Mouse (Mus musculus) stomach, embryonic 15.5 days (tissue): ENCODE measurements around the gene Ctsh. TPM values are rescaled to one million over a fixed set of nuclear protein-coding genes. Genes with fewer than 3 reads are reported as not detected.
A peak's percentile ranks its signal among the peaks of the same experiment; 100 is the strongest.
"Not testable (repeated sequence)": the region's sequence is repeated elsewhere in the genome, so short reads cannot be mapped to it uniquely, and the experiment has no call there.

Experiments
- ATAC-seq: fragments of 200-750 bp; cut with Nextera tagmentation; 2 replicates; pipeline ENCODE4 v1.8.0; 2017; ENCODE audit warnings: low read depth, moderate number of reproducible peaks, moderate TSS enrichment; ENCODE audit not compliant: insufficient read depth, low FRiP score
- H3K27ac ChIP-seq: fragments of 300-500 bp; sonication (generic); 2 replicates; pipeline ENCODE4 v1.5.1; 2015; ENCODE audit warnings: mild to moderate bottlenecking, inconsistent platforms
- H3K27me3 ChIP-seq: fragments of 300-500 bp; sonication (generic); replicated peaks from 2 replicates; pipeline ENCODE4 v1.6.1; 2015; ENCODE audit warnings: inconsistent platforms
- H3K36me3 ChIP-seq: fragments of 300-500 bp; sonication (generic); 2 replicates; pipeline ENCODE4 v1.6.1; 2015; ENCODE audit warnings: inconsistent platforms
- H3K4me1 ChIP-seq: fragments of 300-500 bp; sonication (generic); 2 replicates; pipeline ENCODE4 v1.6.1; 2015; ENCODE audit warnings: inconsistent platforms
- H3K4me2 ChIP-seq: fragments of 300-500 bp; sonication (generic); 2 replicates; pipeline ENCODE4 v1.6.1; 2015; ENCODE audit warnings: mild to moderate bottlenecking, inconsistent platforms
- H3K4me3 ChIP-seq: fragments of 300-500 bp; sonication (generic); replicated peaks from 2 replicates; pipeline ENCODE4 v1.5.1; 2015; ENCODE audit warnings: inconsistent platforms
- H3K9ac ChIP-seq: fragments of 300-500 bp; sonication (generic); 2 replicates; pipeline ENCODE4 v1.6.1; 2015; ENCODE audit warnings: inconsistent platforms
- H3K9me3 ChIP-seq: fragments of 300-500 bp; sonication (generic); 2 replicates; pipeline ENCODE4 v1.6.1; 2016; ENCODE audit warnings: inconsistent platforms
- WGBS: fragments of 180-500 bp; shearing (Covaris S2); methylation state at CpG from one replicate; pipeline ENCODE4 v1.1.7; 2015; 5-methylcytosine and 5-hydroxymethylcytosine counted together
- polyA plus RNA-seq: library from polyadenylated mRNA; unstranded; fragments of >200 nt; fragmentation: Nextera tagmentation; extraction: Ambion mirVana; gene quantifications from 2 replicates; pipeline ENCODE4 v1.2.1, GENCODE M21; 2015

Ctsh gene
- polyA plus RNA-seq, 1 experiment from 2014 or later = 72.0 TPM

- ATAC-seq = no peak
Observed at GRCm38 (mm10) chr9:90060574-90060875, 6.6 kb downstream of the Ctsh start.

GRCm38 (mm10) chr9:90060932-90061331 lies 7.0 kb downstream of the Ctsh start:
- not testable (repeated sequence) for H3K9me3 ChIP-seq, ATAC-seq, H3K4me1 ChIP-seq, H3K36me3 ChIP-seq, H3K27ac ChIP-seq, H3K27me3 ChIP-seq, H3K9ac ChIP-seq, H3K4me2 ChIP-seq, H3K4me3 ChIP-seq
- WGBS = 86% methylated on average over 5 of the region's 5 CpGs

More at GRCm38 (mm10) chr9:90060574-90060875, 6.6 kb downstream of the Ctsh start:
- H3K4me2 ChIP-seq = no peak overlapping the region
- no peak overlapping the region for H3K9ac ChIP-seq
- H3K4me3 ChIP-seq = no peak overlapping the region
- no peaks in the 10 kb centered on the region for H3K36me3 ChIP-seq
- no peaks in the 10 kb centered on the region for H3K27me3 ChIP-seq
- no peaks in the 10 kb centered on the region for H3K9me3 ChIP-seq
- 72% methylated on average over 2 of the region's 2 CpGs for WGBS
- no peaks in the 10 kb centered on the region for H3K4me1 ChIP-seq
- no peak overlapping the region for H3K27ac ChIP-seq

- ATAC-seq = no peak
- no peaks in the 10 kb centered on the region for H3K9me3 ChIP-seq
- H3K4me2 ChIP-seq = no peak overlapping the region
- no peaks in the 10 kb centered on the region for H3K36me3 ChIP-seq
- no peak overlapping the region for H3K4me3 ChIP-seq
- H3K27me3 ChIP-seq = no peaks in the 10 kb centered on the region
- no peak overlapping the region for H3K9ac ChIP-seq
- no peaks in the 10 kb centered on the region for H3K4me1 ChIP-seq
- 70% methylated on average over 2 of the region's 2 CpGs for WGBS
- no peak overlapping the region for H3K27ac ChIP-seq
Observed at GRCm38 (mm10) chr9:90067341-90067740, 13.4 kb downstream of the Ctsh start.

GRCm38 (mm10) chr9:90068786-90069185 lies 14.8 kb downstream of the Ctsh start:
- Histone ChIP-seq H3K27ac (peak overlapping the region; percentile 44; the same call in 1 of the 2 replicates), H3K4me3 (no peak overlapping the region), H3K4me2 (no peak overlapping the region), H3K36me3 (no peaks in the 10 kb centered on the region), H3K4me1 (no peaks in the 10 kb centered on the region), H3K9ac (no peak overlapping the region), H3K27me3 (no peaks in the 10 kb centered on the region), H3K9me3 (no peaks in the 10 kb centered on the region)
- 73% methylated on average over 6 of the region's 6 CpGs for WGBS
- no peak for ATAC-seq

GRCm38 (mm10) chr9:90069485-90069884 lies 15.5 kb downstream of the Ctsh start:
- WGBS = 59% methylated on average over 7 of the region's 7 CpGs
- no peak overlapping the region for H3K4me2 ChIP-seq
- no peaks in the 10 kb centered on the region for H3K27me3 ChIP-seq
- no peaks in the 10 kb centered on the region for H3K4me1 ChIP-seq
- peak overlapping the region; percentile 44; the same call in 1 of the 2 replicates for H3K27ac ChIP-seq
- H3K9ac ChIP-seq = no peak overlapping the region
- no peaks in the 10 kb centered on the region for H3K36me3 ChIP-seq
- no peak overlapping the region for H3K4me3 ChIP-seq
- no peaks in the 10 kb centered on the region for H3K9me3 ChIP-seq
- ATAC-seq = peak; percentile 79

- H3K27ac ChIP-seq = no peak overlapping the region
- H3K9ac ChIP-seq = no peak overlapping the region
Observed at GRCm38 (mm10) chr9:90070174-90070573, 16.2 kb downstream of the Ctsh start.

GRCm38 (mm10) chr9:90075336-90075735 lies 21.4 kb downstream of the Ctsh start:
- Histone ChIP-seq H3K4me1 (no peaks in the 10 kb centered on the region), H3K27me3 (no peaks in the 10 kb centered on the region), H3K27ac (no peak overlapping the region), H3K9me3 (no peaks in the 10 kb centered on the region), H3K4me3 (no peak overlapping the region), H3K36me3 (no peaks in the 10 kb centered on the region), H3K4me2 (no peak overlapping the region), H3K9ac (no peak overlapping the region)
- WGBS = 77% methylated on average over 4 of the region's 4 CpGs
- ATAC-seq = no peak

More at GRCm38 (mm10) chr9:90070174-90070573, 16.2 kb downstream of the Ctsh start:
- Histone ChIP-seq H3K27me3 (no peaks in the 10 kb centered on the region), H3K4me1 (no peaks in the 10 kb centered on the region), H3K4me3 (no peak overlapping the region), H3K36me3 (no peaks in the 10 kb centered on the region), H3K9me3 (no peaks in the 10 kb centered on the region), H3K4me2 (no peak overlapping the region)
- WGBS = 73% methylated on average over 7 of the region's 7 CpGs
- ATAC-seq = no peak

- Histone ChIP-seq H3K4me2 (no peak overlapping the region), H3K27ac (no peak overlapping the region), H3K27me3 (no peaks in the 10 kb centered on the region), H3K9ac (no peak overlapping the region), H3K36me3 (no peaks in the 10 kb centered on the region), H3K4me1 (no peaks in the 10 kb centered on the region), H3K9me3 (no peaks in the 10 kb centered on the region), H3K4me3 (no peak overlapping the region)
- 85% methylated on average over 5 of the region's 5 CpGs for WGBS
- ATAC-seq = no peak
Observed at GRCm38 (mm10) chr9:90076131-90076530, 22.2 kb downstream of the Ctsh start.

- Histone ChIP-seq H3K27me3 (no peaks in the 10 kb centered on the region), H3K4me1 (no peaks in the 10 kb centered on the region), H3K27ac (no peak overlapping the region), H3K9me3 (no peaks in the 10 kb centered on the region), H3K4me2 (no peak overlapping the region), H3K4me3 (no peak overlapping the region), H3K9ac (no peak overlapping the region), H3K36me3 (no peaks in the 10 kb centered on the region)
- no peak for ATAC-seq
- 60% methylated on average over 8 of the region's 8 CpGs for WGBS
Observed at GRCm38 (mm10) chr9:90076849-90077461, 23.0 kb downstream of the Ctsh start.

GRCm38 (mm10) chr9:90081961-90082360 lies 28.0 kb downstream of the Ctsh start:
- not testable (repeated sequence) for H3K4me2 ChIP-seq, H3K27me3 ChIP-seq, ATAC-seq, H3K4me1 ChIP-seq, H3K9ac ChIP-seq, H3K36me3 ChIP-seq, H3K9me3 ChIP-seq, H3K4me3 ChIP-seq, H3K27ac ChIP-seq
- 78% methylated on average over 6 of the region's 6 CpGs for WGBS

- no peak overlapping the region for H3K4me3 ChIP-seq
- H3K27ac ChIP-seq = no peak overlapping the region
- no peaks in the 10 kb centered on the region for H3K27me3 ChIP-seq
- no peaks in the 10 kb centered on the region for H3K4me1 ChIP-seq
- WGBS = 82% methylated on average over 1 of the region's 1 CpGs
- no peaks in the 10 kb centered on the region for H3K9me3 ChIP-seq
- no peak overlapping the region for H3K4me2 ChIP-seq
- H3K9ac ChIP-seq = no peak overlapping the region
- peaks cover 6% of the 10 kb centered on the region; the same call in 1 of the 2 replicates for H3K36me3 ChIP-seq
- no peak for ATAC-seq
Observed at GRCm38 (mm10) chr9:90082992-90083391, 29.0 kb downstream of the Ctsh start.

- no peak for ATAC-seq
- no peaks in the 10 kb centered on the region for H3K27me3 ChIP-seq
- no peak overlapping the region for H3K4me2 ChIP-seq
- peaks cover 8% of the 10 kb centered on the region; the same call in 1 of the 2 replicates for H3K36me3 ChIP-seq
- no peaks in the 10 kb centered on the region for H3K9me3 ChIP-seq
- no peak overlapping the region for H3K4me3 ChIP-seq
- no peaks in the 10 kb centered on the region for H3K4me1 ChIP-seq
- H3K9ac ChIP-seq = no peak overlapping the region
- 85% methylated on average over 3 of the region's 3 CpGs for WGBS
- H3K27ac ChIP-seq = no peak overlapping the region
Observed at GRCm38 (mm10) chr9:90084152-90084551, 30.2 kb downstream of the Ctsh start.
